Mouse (Mus musculus) midbrain, embryonic 11.5 days (tissue): ENCODE measurements around the gene Fam243. TPM values are rescaled to one million over a fixed set of nuclear protein-coding genes. Genes with fewer than 3 reads are reported as not detected.

Source experiments
- ATAC-seq: fragments of 200-750 bp; cut with Nextera tagmentation; 2 replicates; pipeline ENCODE4 v1.8.0; 2017; ENCODE audit warnings: moderate TSS enrichment, moderate library complexity; ENCODE audit not compliant: low FRiP score
- DNase-seq: peaks from one replicate; pipeline ENCODE4 v3.0.0; 2015; ENCODE audit warnings: low spot score; ENCODE audit errors: missing footprints
- H3K27ac ChIP-seq: fragments of 300-500 bp; sonication (generic); 2 replicates; pipeline ENCODE4 v1.5.1; 2014; ENCODE audit warnings: low read depth, low read length
- H3K27me3 ChIP-seq: fragments of 300-500 bp; sonication (generic); 2 replicates; pipeline ENCODE4 v1.6.1; 2014; ENCODE audit warnings: mild to moderate bottlenecking, low read length, moderate library complexity, mixed read lengths; ENCODE audit not compliant: control insufficient read depth, insufficient read depth
- H3K36me3 ChIP-seq: fragments of 300-500 bp; sonication (generic); 2 replicates; pipeline ENCODE4 v1.6.1; 2014; ENCODE audit warnings: mild to moderate bottlenecking, low read length, moderate library complexity, mixed read lengths; ENCODE audit not compliant: control insufficient read depth, insufficient read depth
- H3K4me1 ChIP-seq: fragments of 300-500 bp; sonication (generic); 2 replicates; pipeline ENCODE4 v1.6.1; 2014; ENCODE audit warnings: low read length; ENCODE audit not compliant: control insufficient read depth, insufficient read depth
- H3K4me2 ChIP-seq: fragments of 300-500 bp; sonication (generic); 2 replicates; pipeline ENCODE4 v1.6.1; 2014; ENCODE audit warnings: mild to moderate bottlenecking, moderate library complexity
- H3K4me3 ChIP-seq: fragments of 300-500 bp; sonication (generic); 2 replicates; pipeline ENCODE4 v1.5.1; 2014; ENCODE audit warnings: low read depth, low read length
- H3K9ac ChIP-seq: fragments of 300-500 bp; sonication (generic); 2 replicates; pipeline ENCODE4 v1.6.1; 2014; ENCODE audit warnings: low read length
- H3K9me3 ChIP-seq: fragments of 300-500 bp; sonication (generic); 2 replicates; pipeline ENCODE4 v1.6.1; 2016; ENCODE audit warnings: low read length; ENCODE audit not compliant: control insufficient read depth
- WGBS: fragments of 180-500 bp; shearing (Covaris S2); extraction: QIAGEN DNeasy Blood & Tissue Kit; methylation state at CpG from one replicate; pipeline ENCODE4 v1.1.7; 2014; 5-methylcytosine and 5-hydroxymethylcytosine counted together
- polyA plus RNA-seq: library from polyadenylated mRNA; unstranded; fragments of >200 nt; fragmentation: Nextera tagmentation; extraction: Ambion mirVana; gene quantifications from 2 replicates; pipeline ENCODE4 v1.2.1, GENCODE M21; 2014

Gene Fam243
- polyA plus RNA-seq, 1 experiment from 2014 or later: not detected

GRCm38 (mm10) chr16:92309126-92309525 is 12.1 kb downstream of the Fam243 start:
- Histone ChIP-seq H3K9me3 (no peaks in the 10 kb centered on the region), H3K4me3 (no peak overlapping the region), H3K4me2 (no peak overlapping the region), H3K27ac (no peak overlapping the region), H3K4me1 (peaks cover 2% of the 10 kb centered on the region; the same call in 1 of the 2 replicates), H3K36me3 (peaks cover 8% of the 10 kb centered on the region), H3K27me3 (no peaks in the 10 kb centered on the region), H3K9ac (no peak overlapping the region)
- 37% methylated on average over 4 of the region's 4 CpGs for WGBS
- ATAC-seq (no peak; the same call in 1 of the 2 replicates), DNase-seq (no peak)

GRCm38 (mm10) chr16:92307947-92308346 is 13.3 kb downstream of the Fam243 start:
- 83% methylated on average over 3 of the region's 3 CpGs for WGBS
- peaks cover 8% of the 10 kb centered on the region for H3K36me3 ChIP-seq
- H3K4me1 ChIP-seq: peaks cover 3% of the 10 kb centered on the region; the same call in 1 of the 2 replicates
- ATAC-seq (no peak), DNase-seq (no peak)
- no peak overlapping the region for H3K27ac ChIP-seq
- H3K9ac ChIP-seq: no peak overlapping the region
- H3K4me2 ChIP-seq: no peak overlapping the region
- no peak overlapping the region for H3K4me3 ChIP-seq
- H3K27me3 ChIP-seq: no peaks in the 10 kb centered on the region
- no peaks in the 10 kb centered on the region for H3K9me3 ChIP-seq

GRCm38 (mm10) chr16:92305519-92305918 is 15.7 kb downstream of the Fam243 start:
- peaks cover 8% of the 10 kb centered on the region for H3K36me3 ChIP-seq
- no peak overlapping the region for H3K4me2 ChIP-seq
- no peak overlapping the region for H3K9ac ChIP-seq
- no peaks in the 10 kb centered on the region for H3K27me3 ChIP-seq
- peaks cover 18% of the 10 kb centered on the region for H3K4me1 ChIP-seq
- DNase-seq (no peak), ATAC-seq (no peak)
- no peak overlapping the region for H3K4me3 ChIP-seq
- WGBS: 90% methylated on average over 2 of the region's 2 CpGs
- no peak overlapping the region for H3K27ac ChIP-seq
- no peaks in the 10 kb centered on the region for H3K9me3 ChIP-seq

- no peak for ATAC-seq
- Histone ChIP-seq H3K9me3 (no peaks in the 10 kb centered on the region), H3K27ac (no peak overlapping the region), H3K36me3 (peaks cover 4% of the 10 kb centered on the region), H3K27me3 (no peaks in the 10 kb centered on the region), H3K4me1 (peaks cover 15% of the 10 kb centered on the region), H3K4me3 (no peak overlapping the region), H3K9ac (no peak overlapping the region), H3K4me2 (peak overlapping the region; percentile 73; the same call in 1 of the 2 replicates)
- no peak for DNase-seq
- 70% methylated on average over 5 of the region's 5 CpGs for WGBS
Measured at GRCm38 (mm10) chr16:92302506-92302905, 18.7 kb downstream of the Fam243 start.

GRCm38 (mm10) chr16:92301989-92302388 is 19.3 kb downstream of the Fam243 start:
- no peak for ATAC-seq
- Histone ChIP-seq H3K36me3 (peaks cover under 1% of the 10 kb centered on the region), H3K27ac (no peak overlapping the region), H3K27me3 (no peaks in the 10 kb centered on the region), H3K4me2 (peak overlapping the region; percentile 73), H3K9me3 (no peaks in the 10 kb centered on the region), H3K4me1 (peaks cover 15% of the 10 kb centered on the region), H3K9ac (peak overlapping the region; percentile 75), H3K4me3 (peak overlapping the region; percentile 57)
- WGBS: 38% methylated on average over 5 of the region's 5 CpGs
- peak; percentile 87 for DNase-seq

- under 1% methylated on average over 12 of the region's 12 CpGs for WGBS
- Histone ChIP-seq H3K4me1 (peaks cover 15% of the 10 kb centered on the region), H3K27me3 (no peaks in the 10 kb centered on the region), H3K27ac (no peak overlapping the region), H3K9me3 (no peaks in the 10 kb centered on the region), H3K4me3 (peak overlapping the region; percentile 57), H3K36me3 (no peaks in the 10 kb centered on the region), H3K4me2 (peak overlapping the region; percentile 73), H3K9ac (peak overlapping the region; percentile 75)
- DNase-seq: no peak
- ATAC-seq: peak; percentile 82
Measured at GRCm38 (mm10) chr16:92301412-92301806, 19.8 kb downstream of the Fam243 start.

- 10% methylated on average over 32 of the region's 32 CpGs for WGBS
- Histone ChIP-seq H3K4me3 (peak within 1 kb of the TSS; percentile 57), H3K4me1 (peaks cover 15% of the 10 kb centered on the region), H3K27ac (peak within 1 kb of the TSS; percentile 7; the same call in 1 of the 2 replicates), H3K9me3 (no peaks in the 10 kb centered on the region), H3K36me3 (no peaks in the 10 kb centered on the region), H3K4me2 (peak within 1 kb of the TSS; percentile 73), H3K27me3 (no peaks in the 10 kb centered on the region), H3K9ac (peak within 1 kb of the TSS; percentile 75)
- DNase-seq: peak; percentile 100
- peak; percentile 94 for ATAC-seq
Measured at GRCm38 (mm10) chr16:92300649-92301411, 20.4 kb downstream of the Fam243 start, which contains the start of gene Smim11. Gene Smim11, plus strand, starts transcription at chr16:92301286.

- H3K27me3 ChIP-seq: no peaks in the 10 kb centered on the region
- no peaks in the 10 kb centered on the region for H3K36me3 ChIP-seq
- H3K9ac ChIP-seq: no peak overlapping the region
- H3K4me3 ChIP-seq: no peak overlapping the region
- WGBS: 66% methylated on average over 2 of the region's 2 CpGs
- H3K27ac ChIP-seq: no peak overlapping the region
- DNase-seq (no peak), ATAC-seq (no peak)
- H3K4me1 ChIP-seq: peaks cover 9% of the 10 kb centered on the region
- H3K4me2 ChIP-seq: no peak overlapping the region
- H3K9me3 ChIP-seq: no peaks in the 10 kb centered on the region
Measured at GRCm38 (mm10) chr16:92295328-92295727, 25.9 kb downstream of the Fam243 start.

GRCm38 (mm10) chr16:92294267-92294970 is 26.8 kb downstream of the Fam243 start:
- DNase-seq: no peak
- H3K4me3 ChIP-seq: no peak overlapping the region
- H3K36me3 ChIP-seq: no peaks in the 10 kb centered on the region
- H3K4me1 ChIP-seq: peaks cover 9% of the 10 kb centered on the region
- no peak overlapping the region for H3K4me2 ChIP-seq
- no peaks in the 10 kb centered on the region for H3K9me3 ChIP-seq
- 39% methylated on average over 12 of the region's 12 CpGs for WGBS
- H3K9ac ChIP-seq: peak overlapping the region; percentile 28; the same call in 1 of the 2 replicates
- peak; percentile 71 for ATAC-seq
- no peaks in the 10 kb centered on the region for H3K27me3 ChIP-seq
- H3K27ac ChIP-seq: peak overlapping the region; percentile 32; the same call in 1 of the 2 replicates
